Mouse (Mus musculus) cerebellum, adult 9-11 months (tissue): Measurements from ENCODE around the gene Nipal3.
A peak's percentile ranks its signal among the peaks of the same experiment; 100 is the strongest.

Experiments
- DNase-seq: peaks from one replicate; pipeline ENCODE4 v3.0.0; 2022

Gene Nipal3

GRCm38 (mm10) chr4:135501587-135501986, 6.7 kb upstream of the Nipal3 start:
- no peak for DNase-seq

GRCm38 (mm10) chr4:135499831-135500230, 5.0 kb upstream of the Nipal3 start:
- DNase-seq = no peak

- no peak for DNase-seq
Measured at GRCm38 (mm10) chr4:135498136-135498535, 3.3 kb upstream of the Nipal3 start.

- DNase-seq = peak; percentile 60
Measured at GRCm38 (mm10) chr4:135495810-135496209, 972 bp upstream of the Nipal3 start.

DNA sequence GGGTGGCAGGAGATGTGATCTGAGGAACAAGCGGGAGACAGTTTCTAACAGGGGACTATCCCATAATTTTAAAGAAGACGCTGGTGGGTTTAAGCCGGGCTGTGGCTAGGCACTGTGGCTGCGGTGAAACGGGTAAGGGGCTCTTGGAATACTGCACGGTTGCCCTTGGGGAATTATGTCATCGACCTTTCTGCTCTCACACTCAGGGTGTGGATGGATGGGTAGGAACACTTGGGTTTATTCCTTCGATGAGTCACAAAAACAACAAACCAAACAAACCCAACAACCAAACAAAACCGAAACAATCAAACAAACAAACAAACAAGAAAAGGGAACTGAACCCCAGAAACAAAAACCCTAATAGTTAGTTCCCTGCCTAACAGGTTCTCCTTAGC, 556 bp upstream of the Nipal3 start:
- no peak for DNase-seq

- DNase-seq = peak; percentile 79
Measured at GRCm38 (mm10) chr4:135493691-135494520, 932 bp downstream of the Nipal3 start.

- no peak for DNase-seq
Measured at GRCm38 (mm10) chr4:135493271-135493670, 1.6 kb downstream of the Nipal3 start.

- DNase-seq = no peak
Measured at GRCm38 (mm10) chr4:135489256-135489655, 5.6 kb downstream of the Nipal3 start.

GRCm38 (mm10) chr4:135486352-135486751, 8.5 kb downstream of the Nipal3 start:
- peak; percentile 87 for DNase-seq

GRCm38 (mm10) chr4:135485086-135485485, 9.8 kb downstream of the Nipal3 start:
- no peak for DNase-seq

DNA sequence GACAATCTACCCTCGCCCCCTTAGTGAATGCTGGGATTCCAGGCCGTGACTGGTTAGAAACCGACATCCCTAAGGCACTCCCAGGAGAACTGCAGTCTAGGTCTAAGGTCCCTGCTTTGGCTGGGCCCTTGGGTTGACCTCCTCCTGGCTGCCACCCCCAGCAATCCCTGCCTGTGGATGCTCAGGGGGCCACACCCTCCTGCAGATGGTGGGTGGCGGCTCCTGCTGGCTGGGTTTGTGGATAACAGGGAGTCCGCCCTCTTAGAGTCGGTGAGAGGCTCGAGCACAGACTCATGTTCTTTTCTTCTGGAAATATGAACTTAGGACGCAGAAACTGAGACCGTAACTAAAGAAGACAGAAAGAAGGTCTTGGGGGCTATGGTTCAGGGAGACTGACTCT, 14.5 kb downstream of the Nipal3 start:
- no peak for DNase-seq

DNA sequence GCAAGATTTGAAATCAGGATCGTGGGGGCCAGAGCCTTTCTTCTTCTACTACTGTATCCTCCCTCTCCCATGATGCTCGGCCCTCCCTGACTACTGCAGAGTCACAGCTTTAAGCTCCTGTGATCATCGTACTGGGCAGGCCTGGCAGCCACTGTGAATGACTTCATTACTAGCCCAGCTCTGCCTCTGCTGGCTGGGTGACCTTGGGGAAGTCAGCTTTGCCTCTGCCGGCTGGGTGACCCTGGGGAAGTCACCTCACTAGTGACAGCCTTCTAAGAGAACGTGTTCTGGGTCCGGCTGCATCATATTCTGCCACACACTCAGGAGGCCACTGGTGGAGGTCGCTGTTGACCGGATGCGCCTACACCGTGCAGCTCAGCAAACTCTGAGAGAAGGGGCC, 17.0 kb downstream of the Nipal3 start:
- no peak for DNase-seq

DNA sequence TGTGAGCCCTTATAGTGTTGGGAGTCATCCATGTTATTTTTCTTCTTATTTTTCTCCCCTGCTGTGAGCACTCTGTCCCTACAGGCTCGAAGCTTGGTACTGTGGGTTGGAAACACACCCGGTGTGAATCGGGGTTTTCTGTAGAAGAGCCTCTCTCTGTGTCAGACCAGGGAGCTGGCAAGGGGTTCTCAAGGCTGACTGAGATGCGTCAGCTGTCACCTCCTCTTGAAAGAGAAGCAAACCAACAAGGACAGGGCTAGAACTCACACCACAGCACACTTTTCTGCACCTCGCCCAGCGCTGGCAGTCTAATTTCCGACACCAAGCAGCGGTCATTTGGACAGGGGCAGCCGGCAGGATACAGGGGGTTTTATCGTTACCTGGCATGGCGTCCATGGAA, 31.4 kb downstream of the Nipal3 start:
- DNase-seq = no peak

DNA sequence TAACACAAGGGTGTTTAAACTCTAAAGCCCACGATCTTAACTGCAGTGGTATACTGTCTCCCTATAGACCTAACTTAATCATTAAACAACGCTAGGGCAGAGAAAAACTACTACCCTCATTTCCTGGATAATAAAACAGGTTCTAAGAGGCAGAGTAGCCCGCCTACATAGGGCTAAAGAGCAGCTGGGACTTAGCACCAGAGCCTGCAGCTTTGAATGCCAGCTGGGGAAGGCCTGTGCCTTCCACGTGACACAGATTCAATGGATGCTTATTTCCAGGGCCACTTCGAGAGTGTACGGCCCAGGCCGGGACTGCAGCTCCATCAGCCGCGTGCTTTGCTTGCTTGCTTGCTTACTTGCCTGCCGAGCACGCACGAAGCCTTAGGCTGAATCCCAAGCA, 41.3 kb downstream of the Nipal3 start:
- no peak for DNase-seq

- DNase-seq = no peak
Measured at GRCm38 (mm10) chr4:135453164-135453563, 41.7 kb downstream of the Nipal3 start.

DNA sequence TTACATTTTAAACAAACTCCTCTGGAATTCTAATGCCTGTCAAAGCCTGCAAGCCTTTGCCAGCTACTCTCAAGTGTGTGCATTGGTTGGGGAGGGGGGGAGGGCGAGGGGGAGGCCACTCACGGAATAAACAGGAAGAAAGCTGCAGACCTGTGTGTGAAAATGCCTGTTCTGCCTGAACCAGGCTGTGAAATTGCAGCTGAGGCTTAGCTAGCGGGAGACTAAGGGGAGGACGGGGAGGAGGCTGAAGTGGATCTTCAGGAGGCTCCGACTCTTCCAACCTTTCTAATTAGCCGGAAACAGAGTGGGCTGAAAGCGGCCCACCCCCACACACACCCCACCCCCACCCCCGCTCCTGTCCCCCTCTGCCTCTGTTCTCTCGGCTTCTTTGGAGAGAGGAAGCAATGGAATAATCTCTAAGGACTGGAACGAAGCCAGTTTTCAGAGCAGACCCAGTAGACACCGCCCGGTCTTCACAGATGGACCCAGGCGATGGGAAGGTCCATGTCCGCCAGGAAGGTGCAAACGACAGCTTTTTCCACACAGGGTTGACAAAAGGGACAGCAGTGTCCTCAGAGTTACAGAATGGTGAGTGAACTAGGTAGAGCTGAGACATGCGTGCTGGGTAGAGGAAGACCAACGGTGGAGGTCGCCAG, 43.4 kb downstream of the Nipal3 start:
- no peak for DNase-seq

GRCm38 (mm10) chr4:135442473-135442872, 52.4 kb downstream of the Nipal3 start:
- no peak for DNase-seq

- DNase-seq = no peak
Measured at GRCm38 (mm10) chr4:135439904-135440522, 54.8 kb downstream of the Nipal3 start.

GRCm38 (mm10) chr4:135439188-135439647, 55.6 kb downstream of the Nipal3 start:
- DNase-seq = no peak

GRCm38 (mm10) chr4:135437924-135438323, 56.9 kb downstream of the Nipal3 start:
- no peak for DNase-seq

GRCm38 (mm10) chr4:135436291-135436690, 58.5 kb downstream of the Nipal3 start:
- no peak for DNase-seq

DNA sequence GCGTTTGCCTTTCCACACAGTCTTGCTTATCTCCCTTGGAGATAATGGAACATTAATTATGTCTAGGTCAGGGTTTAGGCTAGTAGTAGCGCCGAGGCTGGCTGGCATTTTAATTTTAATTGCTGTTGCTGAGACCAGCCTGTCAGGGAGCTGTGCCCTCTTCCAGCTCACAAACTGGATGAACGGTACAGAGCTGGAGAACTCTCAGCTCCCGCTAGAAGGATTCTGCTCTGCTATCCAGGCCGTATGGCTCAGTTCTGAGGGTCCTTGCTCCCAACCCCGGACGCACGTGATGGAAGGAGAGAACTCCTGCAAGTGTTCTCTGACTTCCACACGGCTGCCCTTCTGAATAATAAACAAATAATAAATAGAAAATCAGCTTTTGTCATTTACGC, 60.4 kb downstream of the Nipal3 start:
- DNase-seq = no peak

DNA sequence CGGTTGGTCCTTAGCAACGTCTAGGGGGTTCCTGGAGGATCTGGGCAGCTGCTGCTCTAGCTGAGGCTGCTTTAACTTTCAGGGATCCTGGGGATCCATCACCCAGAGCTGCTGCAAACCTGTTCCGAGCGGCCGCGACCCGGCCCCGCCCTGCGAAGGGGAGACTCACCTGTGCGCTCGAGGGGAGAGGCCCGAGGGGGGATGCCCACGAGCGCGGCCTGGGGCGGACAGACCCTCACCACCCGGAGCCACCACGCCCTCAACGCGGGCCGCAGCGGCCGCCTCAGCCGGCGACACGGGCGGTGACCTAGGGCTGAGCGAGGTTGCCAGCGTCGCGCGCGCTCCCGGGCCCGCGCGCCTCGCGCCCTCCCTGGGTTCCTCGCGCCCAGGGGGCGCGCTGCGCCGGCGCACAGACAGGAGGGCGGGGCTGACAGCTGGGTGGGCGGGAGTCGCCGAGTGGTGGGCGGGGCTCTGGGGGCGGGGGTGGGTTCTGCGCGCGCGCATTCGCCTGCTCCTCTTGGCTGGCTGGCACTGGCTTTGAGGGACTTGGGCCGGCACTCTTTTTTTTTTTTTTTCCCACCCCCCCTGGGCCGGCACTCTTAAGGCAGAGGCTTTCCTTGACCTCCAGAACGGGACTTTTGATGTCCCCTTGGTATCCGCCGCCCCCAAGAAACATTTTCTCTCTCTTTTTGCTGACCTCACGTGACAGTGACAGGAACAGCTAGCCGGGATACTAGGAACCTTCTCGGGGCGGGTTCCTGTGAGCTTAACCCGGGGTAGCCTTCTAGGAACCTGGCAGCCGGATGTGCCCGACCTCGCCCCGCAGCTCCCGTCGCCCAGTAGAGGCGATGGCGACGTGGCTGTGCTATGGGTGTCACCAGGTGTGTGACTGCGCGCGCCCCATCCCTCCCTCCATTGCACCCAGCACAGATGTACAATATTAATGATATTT, 61.1 kb downstream of the Nipal3 start, which contains the start of gene Rcan3:
TSS of gene Rcan3 (minus strand) at position 411 of the 952 bp plus-strand sequence.
- peak; percentile 81 for DNase-seq
